Mouse (Mus musculus) heart, adult 2 months (tissue): Measurements from ENCODE around the gene Zfp992.

Experiments used
- CTCF ChIP-seq: fragments of 200-600 bp; IDR thresholded peaks from 2 replicates; pipeline ENCODE4 v1.8.1; 2022; ENCODE audit warnings: antibody characterized with exemption, mild to moderate bottlenecking, moderate library complexity
- EP300 ChIP-seq: fragments of 200-500 bp; IDR thresholded peaks from 2 replicates; pipeline ENCODE4 v1.6.1; 2011; ENCODE audit warnings: low read depth, low read length, control low read depth; ENCODE audit not compliant: insufficient read depth
- POLR2A ChIP-seq: fragments of 200-500 bp; IDR thresholded peaks from 2 replicates; pipeline ENCODE4 v1.6.1; 2011; ENCODE audit warnings: mild to moderate bottlenecking, low read depth, low read length, control low read depth; ENCODE audit not compliant: insufficient read depth

- TF ChIP-seq CTCF (no peak), EP300 (no peak), POLR2A (no peak)
Measured at GRCm38 (mm10) chr4:146492439-146492838, 43.6 kb downstream of the Zfp992 start.
